Mouse (Mus musculus) brain, adult 2 months (tissue): ENCODE measurements around the gene Gm21693.
"Not testable (repeated sequence)": the region's sequence is repeated elsewhere in the genome, so short reads cannot be mapped to it uniquely, and the experiment has no call there.

Experiments used
- DNase-seq: peaks from one replicate; pipeline ENCODE4 v3.0.0; 2011; ENCODE audit warnings: low read depth, low spot score

Gene Gm21693

GRCm38 (mm10) chrY:3345229-3345628, at the start of gene Gm21693:
Gm21693 (minus strand) TSS chrY:3345329.
- DNase-seq = not testable (repeated sequence)

GRCm38 (mm10) chrY:3340661-3341060, 4.5 kb downstream of the Gm21693 start:
- not testable (repeated sequence) for DNase-seq

GRCm38 (mm10) chrY:3306349-3306748, 38.8 kb downstream of the Gm21693 start, which contains the start of gene Gm21677:
Gm21677 (minus strand) TSS chrY:3306449.
- DNase-seq = not testable (repeated sequence)
